Mouse (Mus musculus) lung, postnatal 25 days (tissue): ENCODE results near the gene Gm10775.

Source experiments
- DNase-seq: peaks from one replicate; pipeline ENCODE4 v3.0.0; 2022; ENCODE audit warnings: low spot score

Gene Gm10775

DNA sequence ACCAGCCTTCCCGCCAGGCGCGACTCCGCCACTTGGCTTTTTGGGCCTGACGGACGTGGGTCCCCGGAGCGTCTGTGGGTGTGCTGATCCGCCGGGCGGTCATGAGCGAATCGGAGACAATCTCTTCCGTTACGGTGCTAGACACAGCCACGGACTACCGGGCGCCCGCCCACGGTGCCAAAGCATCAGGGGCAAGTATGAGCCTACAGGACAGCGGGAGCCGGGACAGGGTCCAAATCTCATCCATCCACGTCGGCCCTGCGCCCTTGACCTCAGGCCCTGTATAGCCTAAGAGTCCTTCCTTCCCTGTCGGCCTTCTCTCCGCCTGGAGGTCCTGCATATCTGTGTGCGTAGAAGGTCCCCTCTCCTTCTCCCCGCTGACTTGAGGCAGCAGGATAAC lies at the start of gene Gm10775:
Gene Gm10775 (plus strand): TSS at position 301 of the 400 bp plus-strand sequence.
- DNase-seq: no peak

DNA sequence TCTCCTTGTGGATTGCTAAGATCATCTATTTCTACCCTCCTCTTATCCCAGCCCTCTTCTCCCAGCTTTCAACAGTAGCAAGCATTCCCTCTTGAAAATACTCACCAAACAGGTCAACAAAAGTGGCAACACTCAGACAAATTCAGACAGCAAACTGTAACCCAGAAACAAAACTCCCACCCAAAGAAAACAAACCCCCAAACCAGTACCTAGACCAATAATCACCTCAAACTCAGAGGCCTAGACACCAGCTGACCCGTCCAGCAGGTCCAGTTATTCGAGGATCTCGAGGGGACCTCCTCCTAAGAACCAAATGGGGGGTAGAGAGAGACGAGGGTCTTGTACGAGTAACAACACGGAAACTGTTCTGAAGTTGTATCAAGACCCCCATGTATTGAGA lies 33.4 kb upstream of the Gm10775 start:
- no peak for DNase-seq

GRCm38 (mm10) chr13:65226657-65227056 lies 32.7 kb upstream of the Gm10775 start:
- DNase-seq: no peak

- no peak for DNase-seq
Observed at GRCm38 (mm10) chr13:65237211-65237610, 22.1 kb upstream of the Gm10775 start.

DNA sequence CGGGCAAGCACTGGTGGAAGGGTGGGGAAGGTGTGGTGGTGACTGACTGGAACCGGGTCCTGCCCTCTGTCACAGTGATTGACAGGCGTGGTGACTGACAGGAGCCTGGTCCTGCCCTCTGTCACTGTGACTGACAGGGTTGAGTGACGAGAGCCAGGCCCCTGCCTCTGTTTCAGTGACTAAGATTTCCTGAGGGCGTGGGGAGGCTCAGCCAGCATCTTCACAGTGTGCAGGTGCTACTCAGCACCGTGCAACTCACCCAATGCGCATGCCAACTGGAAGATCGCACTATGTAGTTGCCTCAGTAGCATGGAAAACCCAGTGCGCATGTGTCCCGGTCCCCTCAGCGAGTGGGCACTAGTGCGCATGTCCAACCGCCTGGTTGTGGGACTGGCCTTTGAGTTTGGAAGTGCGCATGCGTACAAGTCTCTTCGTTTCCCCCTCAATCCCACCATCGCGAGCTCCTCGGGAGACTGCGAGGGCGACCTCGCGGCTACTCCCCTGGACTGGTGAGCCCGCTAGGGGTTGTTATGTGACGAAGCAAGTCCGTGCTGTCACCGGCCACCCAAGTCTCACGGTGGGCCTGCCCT lies 18.7 kb upstream of the Gm10775 start:
- DNase-seq: peak; percentile 97

- peak; percentile 92 for DNase-seq
Observed at GRCm38 (mm10) chr13:65241099-65241626, 18.2 kb upstream of the Gm10775 start.

DNA sequence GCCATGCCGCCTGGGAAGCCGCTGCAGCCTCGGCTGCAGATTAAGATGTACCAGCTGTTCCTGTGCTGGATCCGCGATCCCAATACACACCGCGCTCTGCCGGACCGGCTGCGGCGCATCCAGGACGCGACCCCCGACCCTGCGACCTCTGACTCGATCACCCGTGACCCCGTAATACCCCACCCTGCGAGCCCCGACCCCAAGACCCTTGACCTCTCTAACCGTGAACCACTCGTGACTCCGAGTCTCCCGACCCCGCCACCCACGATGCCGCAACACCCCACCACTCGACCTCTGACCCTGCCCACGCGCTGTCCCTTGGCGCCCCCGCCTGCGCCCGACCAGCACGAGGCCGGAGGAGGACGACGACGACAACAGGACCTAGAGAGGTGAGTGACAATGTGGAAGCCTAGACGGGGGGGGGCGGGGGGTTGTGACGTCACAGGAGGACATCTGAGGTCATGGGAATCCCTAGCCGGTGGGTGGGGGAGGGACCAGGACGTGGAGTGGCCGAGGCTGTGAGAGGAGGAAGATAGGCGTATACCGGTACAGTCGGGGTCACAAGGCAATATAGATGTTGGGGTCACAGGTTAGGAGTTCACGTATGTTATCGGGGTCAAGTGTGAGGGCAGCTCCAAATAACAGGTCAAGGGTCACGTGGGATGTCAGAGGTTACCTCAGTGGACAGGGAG lies 17.6 kb upstream of the Gm10775 start:
- DNase-seq: no peak

DNA sequence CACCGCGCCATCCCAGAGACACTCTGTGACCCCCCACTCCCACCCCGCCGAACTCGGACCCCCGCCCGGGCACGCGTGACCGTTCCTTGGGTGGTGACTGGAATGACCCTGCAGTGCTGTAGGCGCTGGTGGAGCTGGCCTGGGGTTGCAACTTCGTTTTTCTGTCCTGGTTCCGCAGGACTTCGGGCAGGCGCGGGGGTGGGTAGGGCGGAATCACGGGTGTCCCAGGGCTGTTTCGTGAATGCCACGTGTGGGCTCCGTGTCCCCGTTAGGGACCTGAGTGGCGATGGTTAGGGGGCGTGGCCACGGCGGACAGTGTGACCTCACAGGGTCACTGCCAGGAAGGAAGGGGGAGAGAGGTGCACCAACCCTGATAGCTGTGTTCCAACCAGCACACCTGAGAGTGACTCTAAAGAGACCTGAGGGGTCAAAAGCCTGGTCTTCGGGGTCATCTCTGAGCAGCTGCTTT lies 17.0 kb upstream of the Gm10775 start:
- no peak for DNase-seq

- no peak for DNase-seq
Observed at GRCm38 (mm10) chr13:65243273-65243672, 16.1 kb upstream of the Gm10775 start.

DNA sequence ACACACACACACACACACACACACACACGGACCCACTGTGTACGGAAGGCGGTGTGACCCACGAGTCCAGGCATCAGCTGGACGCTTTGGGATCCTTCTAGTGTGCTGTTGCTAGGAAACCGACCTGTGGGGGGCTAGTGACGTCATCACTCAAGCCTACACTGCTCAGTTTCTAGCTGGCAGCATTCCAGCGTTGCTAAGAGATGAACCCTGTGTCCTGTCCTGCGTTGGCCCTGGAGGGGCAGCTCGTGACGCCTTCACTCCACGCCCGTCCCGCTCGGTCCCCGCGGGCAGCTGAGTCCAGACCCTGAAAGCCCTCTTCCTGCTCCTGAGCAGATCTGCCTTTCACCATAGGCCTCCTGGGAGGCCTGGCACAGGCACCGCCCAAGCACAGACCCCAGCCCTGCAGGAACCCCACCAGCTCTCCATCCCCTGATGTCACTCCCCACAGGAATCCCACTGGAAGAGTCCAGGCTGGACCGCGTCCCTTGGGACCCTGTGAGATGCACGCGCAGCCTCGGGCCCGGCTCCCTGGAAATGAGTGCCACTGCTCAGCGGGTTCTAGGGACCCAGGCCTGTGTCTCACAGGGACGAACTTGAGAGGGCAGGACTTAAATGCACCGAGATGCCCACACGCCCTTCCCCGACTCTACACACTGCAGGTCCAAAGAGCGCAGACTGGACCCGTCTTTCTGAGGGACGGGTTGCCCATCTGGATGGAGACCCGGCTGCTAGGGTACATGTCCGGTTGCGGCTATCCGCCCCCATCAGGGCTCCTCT lies 974 bp upstream of the Gm10775 start:
- DNase-seq: peak; percentile 8

GRCm38 (mm10) chr13:65262086-65262485 lies 2.7 kb downstream of the Gm10775 start:
- DNase-seq: no peak

DNA sequence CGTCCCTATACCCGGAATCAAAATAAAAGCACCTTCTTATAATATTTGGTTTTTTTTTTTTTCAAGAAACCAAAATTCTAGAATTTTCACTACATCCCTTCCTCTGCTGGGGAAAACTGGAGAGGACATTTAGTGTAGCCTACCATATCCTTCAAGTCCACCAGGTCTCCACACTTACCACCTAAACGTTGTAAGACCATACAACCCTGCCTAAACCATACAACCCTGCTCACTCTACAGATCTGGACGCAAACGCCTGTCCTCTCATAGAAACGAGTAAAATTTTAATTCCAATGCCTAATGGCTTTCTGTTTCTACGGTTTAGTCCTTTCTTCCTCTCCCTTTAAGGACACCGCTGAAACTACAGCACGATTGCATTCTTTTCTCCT lies 18.6 kb downstream of the Gm10775 start:
- DNase-seq: no peak

GRCm38 (mm10) chr13:65278383-65279341 lies 19.3 kb downstream of the Gm10775 start, which contains the start of gene Zfp369:
Zfp369 (plus strand) TSS chr13:65278814.
- peak; percentile 95 for DNase-seq

GRCm38 (mm10) chr13:65286771-65287170 lies 27.4 kb downstream of the Gm10775 start:
- DNase-seq: no peak

DNA sequence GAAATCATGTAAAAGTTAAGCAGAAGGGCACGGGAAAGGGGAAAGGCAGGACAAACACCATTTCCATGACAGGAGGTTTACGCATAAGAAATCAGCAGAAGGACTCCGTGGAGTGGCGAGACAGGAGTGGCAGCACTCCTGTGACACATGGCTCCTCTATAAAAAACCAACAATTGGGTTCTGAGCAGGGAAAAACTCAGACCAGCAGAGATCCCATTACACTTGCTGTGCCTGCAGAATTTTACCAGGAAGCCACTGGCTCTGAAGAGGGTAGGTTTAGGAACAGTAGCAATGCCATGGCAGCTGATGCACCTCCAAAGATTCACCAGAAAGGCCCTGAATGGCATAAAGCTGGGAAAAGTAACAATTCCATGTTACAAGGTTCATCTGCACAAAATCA lies 37.0 kb downstream of the Gm10775 start:
- no peak for DNase-seq
